Mouse (Mus musculus): ENCODE measurements around the gene Apom. TPM values are rescaled to one million over a fixed set of nuclear protein-coding genes. Genes with fewer than 3 reads are reported as not detected.

Apom gene
- polyA plus RNA-seq, 1 experiment from 2014 or later: 573 TPM

DNA sequence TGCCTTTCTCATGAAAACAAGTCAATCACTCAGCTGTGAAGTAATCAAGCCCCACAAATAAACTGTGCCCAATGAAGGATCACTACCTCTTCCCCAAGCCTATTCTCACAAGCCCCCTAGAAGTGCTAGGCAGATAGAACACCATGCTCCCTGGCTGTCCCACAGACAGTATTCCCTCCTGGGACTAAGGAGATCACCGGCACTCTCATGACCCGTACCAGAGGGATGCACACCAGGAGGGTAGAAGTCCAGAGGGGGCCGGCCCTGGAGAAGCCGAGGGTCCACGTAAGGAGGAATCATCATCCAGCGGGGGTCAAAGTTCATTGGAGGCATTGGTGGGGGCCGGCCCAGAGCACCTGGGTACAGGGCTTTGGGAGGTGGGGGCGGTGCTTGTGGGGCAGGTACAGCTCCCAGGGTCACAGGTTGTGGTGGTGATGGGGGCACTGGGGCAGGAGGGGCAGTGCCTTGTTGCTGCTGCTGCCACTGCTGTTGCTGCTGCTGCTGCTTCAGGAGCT lies 25.9 kb upstream of the Apom start:
- no peak for DNase-seq
- WGBS (ENCODE audit: insufficient replicate concordance): 87% methylated on average over 8 of the region's 8 CpGs

DNA sequence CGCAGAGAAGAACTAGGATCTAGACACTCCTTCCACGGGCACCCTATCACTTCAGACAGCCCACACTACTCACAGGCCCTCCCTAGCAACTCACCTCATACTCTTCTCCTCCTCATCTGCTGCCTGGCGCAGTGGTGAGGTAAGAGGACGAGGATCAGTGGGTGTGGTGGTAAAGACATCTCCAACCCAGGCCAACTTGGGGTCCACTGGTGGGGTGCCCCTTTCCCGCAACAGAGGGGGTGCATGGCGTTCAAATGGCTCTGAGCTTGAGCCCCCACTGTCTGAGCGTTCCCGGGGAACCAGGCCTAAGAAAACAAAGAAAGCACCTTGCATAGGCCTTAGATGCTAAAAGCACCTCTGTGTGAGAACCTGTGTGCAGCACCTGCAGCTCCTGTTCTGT lies 25.4 kb upstream of the Apom start:
- H3K27ac ChIP-seq: no peak overlapping the region
- H3K36me3 ChIP-seq: peaks cover 100% of the 10 kb centered on the region
- ATAC-seq (ENCODE audit: low read depth): no peak
- H3K27me3 ChIP-seq: no peaks in the 10 kb centered on the region
- no peak overlapping the region for H3K9ac ChIP-seq
- H3K4me2 ChIP-seq: no peak overlapping the region
- peaks cover 17% of the 10 kb centered on the region for H3K4me1 ChIP-seq (replicated peaks)
- DNase-seq: no peak
- 80% methylated on average over 8 of the region's 8 CpGs for WGBS (ENCODE audit: insufficient replicate concordance)
- H3K9me3 ChIP-seq (replicated peaks): no peaks in the 10 kb centered on the region
- no peak overlapping the region for H3K4me3 ChIP-seq (replicated peaks)

More for the DNA sequence above, 25.9 kb upstream of the Apom start:
- Histone ChIP-seq H3K4me1 (replicated peaks) (peaks cover 21% of the 10 kb centered on the region), H3K27me3 (no peaks in the 10 kb centered on the region), H3K27ac (no peak overlapping the region), H3K4me3 (replicated peaks) (no peak overlapping the region), H3K9ac (no peak overlapping the region), H3K36me3 (peaks cover 100% of the 10 kb centered on the region), H3K9me3 (replicated peaks) (no peaks in the 10 kb centered on the region), H3K4me2 (no peak overlapping the region)
- ATAC-seq (ENCODE audit: low read depth): no peak

DNA sequence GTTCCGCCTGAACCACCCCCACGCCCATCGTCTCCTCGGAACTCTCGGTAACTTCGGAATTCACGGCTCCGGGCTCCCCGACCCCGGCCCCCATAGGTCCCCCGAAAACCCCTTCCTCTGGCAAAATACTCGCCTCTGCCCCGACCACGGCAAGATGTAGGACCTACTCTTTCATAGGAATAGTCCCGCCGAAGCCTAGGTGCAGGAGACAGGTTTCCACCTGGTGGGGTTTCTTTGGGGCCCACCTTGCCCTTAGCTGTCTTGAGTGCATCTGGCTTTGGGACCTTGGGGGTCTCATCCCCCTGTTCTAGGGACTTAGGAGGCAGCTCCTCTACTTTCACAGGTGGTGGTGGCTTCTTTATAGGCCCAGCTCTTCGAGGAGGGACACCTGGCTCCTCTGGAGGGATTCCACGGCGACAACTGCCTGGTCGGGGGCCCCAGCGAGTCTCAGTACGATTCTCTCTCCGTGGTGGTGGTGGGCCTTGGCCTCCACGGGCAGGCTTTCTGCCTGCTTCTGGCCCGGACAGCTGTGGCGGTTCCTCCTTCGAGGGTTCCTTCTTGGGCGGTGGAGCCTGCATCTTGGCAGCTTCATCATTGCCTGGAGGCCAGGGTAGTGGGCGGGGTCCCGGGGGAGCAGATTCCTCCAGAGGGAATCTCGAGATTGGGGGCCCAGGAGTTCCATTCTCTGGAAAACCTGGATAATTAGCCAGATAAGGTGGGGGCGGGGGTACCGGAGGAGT lies 24.8 kb upstream of the Apom start:
- WGBS (ENCODE audit: insufficient replicate concordance): 87% methylated on average over 33 of the region's 33 CpGs

GRCm38 (mm10) chr17:35155451-35155850 lies 23.6 kb upstream of the Apom start:
- H3K27ac ChIP-seq: no peak overlapping the region

More for the DNA sequence above, 24.8 kb upstream of the Apom start:
- H3K9me3 ChIP-seq (replicated peaks): no peaks in the 10 kb centered on the region
- no peak overlapping the region for H3K9ac ChIP-seq
- H3K4me2 ChIP-seq: no peak overlapping the region
- ATAC-seq (ENCODE audit: low read depth): no peak
- peaks cover 10% of the 10 kb centered on the region for H3K4me1 ChIP-seq (replicated peaks)
- no peak overlapping the region for H3K4me3 ChIP-seq (replicated peaks)
- no peaks in the 10 kb centered on the region for H3K27me3 ChIP-seq
- peaks cover 100% of the 10 kb centered on the region for H3K36me3 ChIP-seq
- no peak for DNase-seq
- no peak overlapping the region for H3K27ac ChIP-seq

DNA sequence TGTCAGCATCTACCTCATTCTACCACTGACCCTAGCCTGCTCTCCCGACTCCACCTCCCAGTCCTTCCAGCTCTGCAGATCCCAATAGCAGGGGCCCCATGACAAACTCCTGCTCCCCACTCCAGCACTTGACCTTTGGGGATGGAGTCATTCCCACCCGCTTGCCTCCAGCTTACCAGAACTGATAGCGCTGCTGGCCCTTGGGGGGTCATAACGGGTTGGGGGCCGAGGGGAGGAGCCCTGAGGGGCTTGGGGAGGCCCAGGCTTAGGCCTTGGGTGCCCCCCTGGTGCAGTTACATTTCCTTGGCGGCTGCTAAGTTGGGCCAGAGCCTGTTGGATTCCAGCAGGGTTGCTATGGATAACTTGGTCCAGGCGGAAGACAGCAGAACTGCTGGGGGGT lies 22.8 kb upstream of the Apom start:
- Histone ChIP-seq H3K27ac (no peak overlapping the region), H3K27me3 (no peaks in the 10 kb centered on the region), H3K9ac (no peak overlapping the region), H3K4me3 (replicated peaks) (no peak overlapping the region), H3K4me2 (no peak overlapping the region), H3K4me1 (replicated peaks) (0 out of 2 replicates have a peak, but pooled peaks cover 6% of the 10 kb centered on the region), H3K36me3 (peaks cover 99% of the 10 kb centered on the region), H3K9me3 (replicated peaks) (no peaks in the 10 kb centered on the region)
- DNase-seq (no peak), ATAC-seq (ENCODE audit: low read depth) (no peak)
- 85% methylated on average over 7 of the region's 7 CpGs for WGBS (ENCODE audit: insufficient replicate concordance)

More at GRCm38 (mm10) chr17:35155451-35155850, 23.6 kb upstream of the Apom start:
- DNase-seq (no peak), ATAC-seq (ENCODE audit: low read depth) (no peak)
- Histone ChIP-seq H3K4me2 (no peak overlapping the region), H3K4me1 (replicated peaks) (0 out of 2 replicates have a peak, but pooled peaks cover 6% of the 10 kb centered on the region), H3K9me3 (replicated peaks) (no peaks in the 10 kb centered on the region), H3K9ac (no peak overlapping the region), H3K27me3 (no peaks in the 10 kb centered on the region), H3K36me3 (peaks cover 99% of the 10 kb centered on the region), H3K4me3 (replicated peaks) (no peak overlapping the region)
- WGBS (ENCODE audit: insufficient replicate concordance): 90% methylated on average over 12 of the region's 12 CpGs

GRCm38 (mm10) chr17:35153931-35154330 lies 22.1 kb upstream of the Apom start:
- Histone ChIP-seq H3K4me1 (replicated peaks) (0 out of 2 replicates have a peak, but pooled peaks cover 6% of the 10 kb centered on the region), H3K9ac (no peak overlapping the region), H3K27me3 (no peaks in the 10 kb centered on the region), H3K4me2 (no peak overlapping the region), H3K27ac (no peak overlapping the region), H3K9me3 (replicated peaks) (no peaks in the 10 kb centered on the region), H3K4me3 (replicated peaks) (no peak overlapping the region), H3K36me3 (peaks cover 99% of the 10 kb centered on the region)
- ATAC-seq (ENCODE audit: low read depth) (no peak), DNase-seq (no peak)
- WGBS (ENCODE audit: insufficient replicate concordance): 86% methylated on average over 4 of the region's 4 CpGs

DNA sequence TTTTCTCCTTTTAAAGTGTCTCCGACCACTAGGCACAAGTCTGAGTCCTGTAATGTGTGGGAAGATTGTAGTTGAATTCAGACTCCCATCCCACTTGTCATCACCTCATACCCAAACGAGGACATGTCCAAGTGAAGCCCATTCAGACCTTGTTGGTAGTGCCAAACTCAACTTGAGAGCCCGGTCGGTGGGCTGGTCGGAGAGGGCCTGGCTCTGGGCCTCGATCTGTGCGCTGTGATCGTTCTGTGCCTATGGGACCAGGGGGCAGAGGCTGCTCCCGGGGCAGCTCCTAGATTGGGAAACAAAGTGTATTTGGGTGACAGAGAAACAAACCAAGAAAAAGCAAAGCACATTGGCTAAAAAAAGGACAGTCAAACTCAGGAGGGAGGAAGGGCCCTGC lies 21.2 kb upstream of the Apom start:
- Histone ChIP-seq H3K36me3 (peaks cover 99% of the 10 kb centered on the region), H3K27me3 (no peaks in the 10 kb centered on the region), H3K27ac (no peak overlapping the region), H3K9me3 (replicated peaks) (no peaks in the 10 kb centered on the region), H3K4me2 (no peak overlapping the region), H3K9ac (no peak overlapping the region), H3K4me3 (replicated peaks) (no peak overlapping the region), H3K4me1 (replicated peaks) (0 out of 2 replicates have a peak, but pooled peaks cover 6% of the 10 kb centered on the region)
- no peak for ATAC-seq (ENCODE audit: low read depth)
- no peak for DNase-seq
- WGBS (ENCODE audit: insufficient replicate concordance): 83% methylated on average over 9 of the region's 9 CpGs

DNA sequence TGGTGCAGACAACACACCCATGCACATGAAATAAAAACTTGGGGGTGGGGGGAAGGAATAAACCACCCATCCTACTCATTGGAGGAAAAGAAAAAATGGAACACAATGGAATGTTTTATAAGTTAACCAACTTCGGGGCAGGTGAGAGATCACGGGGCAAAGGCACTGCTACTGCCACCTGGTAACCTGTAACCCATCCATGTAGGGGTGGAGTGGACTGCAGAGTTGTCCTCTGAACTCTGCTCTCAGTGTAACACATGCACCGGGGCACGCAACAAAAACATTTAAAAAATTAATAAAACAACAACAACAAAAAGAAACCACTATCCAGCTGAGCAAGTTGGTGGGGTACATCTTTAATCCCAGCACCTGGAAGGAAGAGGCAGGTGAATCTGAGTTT lies 20.3 kb upstream of the Apom start:
- H3K36me3 ChIP-seq: peaks cover 98% of the 10 kb centered on the region
- 93% methylated on average over 4 of the region's 4 CpGs for WGBS (ENCODE audit: insufficient replicate concordance)
- no peak overlapping the region for H3K9ac ChIP-seq
- H3K4me3 ChIP-seq (replicated peaks): no peak overlapping the region
- no peaks in the 10 kb centered on the region for H3K27me3 ChIP-seq
- no peaks in the 10 kb centered on the region for H3K9me3 ChIP-seq (replicated peaks)
- ATAC-seq (ENCODE audit: low read depth) (no peak), DNase-seq (no peak)
- 0 out of 2 replicates have a peak, but pooled peaks cover 6% of the 10 kb centered on the region for H3K4me1 ChIP-seq (replicated peaks)
- no peak overlapping the region for H3K4me2 ChIP-seq
- no peak overlapping the region for H3K27ac ChIP-seq

- Histone ChIP-seq H3K9ac (no peak overlapping the region), H3K9me3 (replicated peaks) (no peaks in the 10 kb centered on the region), H3K4me3 (replicated peaks) (no peak overlapping the region), H3K4me2 (no peak overlapping the region), H3K36me3 (peaks cover 98% of the 10 kb centered on the region), H3K27ac (peak overlapping the region; percentile 38; the same call in 1 of the 2 replicates), H3K4me1 (replicated peaks) (0 out of 2 replicates have a peak, but pooled peaks cover 4% of the 10 kb centered on the region), H3K27me3 (no peaks in the 10 kb centered on the region)
- 63% methylated on average over 5 of the region's 5 CpGs for WGBS (ENCODE audit: insufficient replicate concordance)
- ATAC-seq (ENCODE audit: low read depth) (no peak), DNase-seq (no peak)
Measured at GRCm38 (mm10) chr17:35147922-35148639, 16.2 kb upstream of the Apom start.

DNA sequence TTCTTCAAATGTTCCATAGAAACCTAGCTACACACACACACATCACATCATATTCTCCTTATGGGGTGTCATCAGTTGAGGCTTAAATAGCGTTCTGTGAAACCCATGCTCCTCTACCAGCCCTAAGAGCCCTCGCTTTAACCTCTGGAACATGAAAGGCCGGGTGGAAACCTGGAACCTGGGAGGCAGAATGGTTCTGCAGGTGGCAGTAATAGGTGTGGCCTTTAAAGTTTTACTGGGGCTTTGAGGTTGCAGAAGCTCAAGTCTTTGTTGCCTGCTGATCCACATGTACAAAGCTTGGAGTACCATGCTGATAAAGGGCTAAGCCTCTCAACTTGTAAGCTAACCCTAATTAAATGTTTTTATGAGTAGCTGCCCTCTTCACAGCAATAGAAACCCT lies 15.5 kb upstream of the Apom start:
- Histone ChIP-seq H3K4me1 (replicated peaks) (0 out of 2 replicates have a peak, but pooled peaks cover 4% of the 10 kb centered on the region), H3K4me3 (replicated peaks) (no peak overlapping the region), H3K4me2 (no peak overlapping the region), H3K9ac (no peak overlapping the region), H3K27me3 (no peaks in the 10 kb centered on the region), H3K36me3 (peaks cover 98% of the 10 kb centered on the region), H3K27ac (peak overlapping the region; percentile 38; the same call in 1 of the 2 replicates), H3K9me3 (replicated peaks) (no peaks in the 10 kb centered on the region)
- ATAC-seq (ENCODE audit: low read depth) (no peak), DNase-seq (no peak)
- 59% methylated on average over 3 of the region's 3 CpGs for WGBS (ENCODE audit: insufficient replicate concordance)

DNA sequence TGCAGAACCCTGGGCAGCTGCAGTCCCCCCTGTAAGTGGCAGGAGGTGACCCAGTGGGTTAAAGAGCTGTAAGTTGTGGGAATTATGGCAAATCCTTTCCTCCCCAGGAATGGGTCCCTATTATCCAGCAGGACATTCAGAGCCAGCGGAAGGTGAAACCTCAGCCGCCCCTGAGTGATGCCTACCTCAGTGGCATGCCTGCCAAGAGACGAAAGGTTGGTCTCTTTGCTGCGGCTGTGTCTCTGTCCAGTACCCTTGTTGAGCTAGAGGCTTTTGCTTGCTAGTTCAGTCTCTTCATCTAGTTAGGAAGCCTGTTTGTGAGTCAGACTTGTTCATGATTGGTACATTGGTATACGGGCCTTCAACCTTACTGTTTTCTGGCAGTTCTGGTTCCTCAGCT lies 14.3 kb upstream of the Apom start:
- whole genome bisulfite sequencing (ENCODE audit: insufficient replicate concordance): 88% methylated on average over 5 of the region's 5 CpGs
- H3K4me1 ChIP-seq (replicated peaks): 0 out of 2 replicates have a peak, but pooled peaks cover 4% of the 10 kb centered on the region

More for the DNA sequence above, 14.3 kb upstream of the Apom start:
- no peak for ATAC-seq (ENCODE audit: low read depth)
- peaks cover 98% of the 10 kb centered on the region for H3K36me3 ChIP-seq
- H3K27ac ChIP-seq: no peak overlapping the region
- DNase-seq: no peak
- no peak overlapping the region for H3K4me3 ChIP-seq (replicated peaks)
- no peaks in the 10 kb centered on the region for H3K9me3 ChIP-seq (replicated peaks)
- no peak overlapping the region for H3K4me2 ChIP-seq
- H3K27me3 ChIP-seq: no peaks in the 10 kb centered on the region
- H3K9ac ChIP-seq: no peak overlapping the region

Data from liver, embryonic 13.5 days (tissue).